Mouse (Mus musculus) spleen, postnatal 4 days (tissue): ENCODE data around the gene Coa7.
"Not testable (repeated sequence)": the region's sequence is repeated elsewhere in the genome, so short reads cannot be mapped to it uniquely, and the experiment has no call there.

Experiments used
- DNase-seq, 2 experiments: peaks; one replicate each; pipeline ENCODE4 v3.0.0; 2022; ENCODE audit warnings: low spot score in 2 of 2

Gene Coa7

GRCm38 (mm10) chr4:108339277-108339690 is 11.3 kb downstream of the Coa7 start:
- peak; percentile 29 to 71 for DNase-seq

DNA sequence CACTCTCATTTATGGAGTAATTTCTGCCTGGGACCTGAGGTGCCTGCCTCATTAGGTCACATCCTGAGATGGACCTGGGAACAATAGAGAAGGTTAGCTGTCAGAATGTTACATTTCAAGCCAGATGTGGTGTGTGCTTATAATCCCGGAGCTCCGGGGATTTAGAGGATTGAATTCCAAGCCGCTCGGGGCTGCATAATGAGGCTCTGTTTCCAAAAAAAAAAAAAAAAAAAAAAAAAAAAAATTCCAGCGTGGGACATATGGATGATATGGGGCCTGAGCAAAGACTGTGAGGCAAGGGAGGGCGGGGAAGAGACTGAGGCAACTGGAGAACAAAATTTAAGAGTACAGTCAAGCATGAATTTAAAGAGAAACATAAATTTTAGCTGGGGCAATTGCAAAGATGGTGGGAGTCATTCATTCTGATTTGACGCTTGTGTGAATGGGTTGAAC is 16.7 kb downstream of the Coa7 start:
- DNase-seq, result no peak

GRCm38 (mm10) chr4:108345826-108346225 is 17.9 kb downstream of the Coa7 start:
- no peak for DNase-seq

DNA sequence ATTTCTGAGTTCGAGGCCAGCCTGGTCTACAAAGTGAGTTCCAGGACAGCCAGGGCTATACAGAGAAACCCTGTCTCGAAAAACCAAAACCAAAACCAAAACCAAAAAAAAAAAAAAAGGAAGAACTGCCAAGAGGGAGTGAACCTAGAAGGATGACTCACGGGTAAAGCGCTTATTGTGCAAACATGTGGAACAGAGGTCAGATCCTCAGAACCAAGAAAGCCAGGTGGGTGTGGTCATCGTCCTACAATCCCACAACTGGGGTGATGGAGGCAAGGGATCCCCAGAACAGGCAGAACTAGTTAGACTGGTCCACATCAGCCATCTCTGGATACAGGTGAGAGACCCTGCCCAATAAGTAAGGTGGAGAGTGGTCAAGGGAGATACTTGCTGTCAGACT is 19.2 kb downstream of the Coa7 start:
- no peak for DNase-seq

- no peak for DNase-seq
These were observed 20.4 kb downstream of the Coa7 start for GRCm38 (mm10) chr4:108348256-108348875.

GRCm38 (mm10) chr4:108349064-108349463 is 21.1 kb downstream of the Coa7 start:
- DNase-seq, result no peak

GRCm38 (mm10) chr4:108349836-108350547 is 22.1 kb downstream of the Coa7 start:
- no peak for DNase-seq

DNA sequence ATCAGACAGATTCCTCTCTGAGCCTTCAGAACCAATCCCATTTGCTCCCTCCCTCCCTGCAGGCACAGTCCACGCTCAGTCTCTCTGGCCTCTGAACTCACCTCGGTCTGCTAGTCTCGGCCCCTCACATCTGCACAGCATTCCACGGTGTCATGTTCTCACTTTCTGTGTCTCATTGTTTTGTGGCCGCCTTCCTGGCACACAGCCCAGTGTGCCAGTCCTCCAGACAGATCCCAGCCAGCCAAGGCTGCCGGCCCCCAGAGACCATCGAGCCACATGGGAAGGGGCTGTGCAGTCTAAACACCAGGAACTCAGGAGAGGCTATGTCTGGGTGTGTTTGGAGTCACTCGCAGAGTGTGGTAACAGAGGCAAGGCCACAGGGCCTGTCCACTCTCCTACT is 22.9 kb downstream of the Coa7 start:
- DNase-seq, result no peak

- not testable (repeated sequence) for DNase-seq
These were observed 25.7 kb downstream of the Coa7 start for GRCm38 (mm10) chr4:108353591-108353990.

GRCm38 (mm10) chr4:108357458-108357857 is 29.5 kb downstream of the Coa7 start:
- DNase-seq, result no peak

DNA sequence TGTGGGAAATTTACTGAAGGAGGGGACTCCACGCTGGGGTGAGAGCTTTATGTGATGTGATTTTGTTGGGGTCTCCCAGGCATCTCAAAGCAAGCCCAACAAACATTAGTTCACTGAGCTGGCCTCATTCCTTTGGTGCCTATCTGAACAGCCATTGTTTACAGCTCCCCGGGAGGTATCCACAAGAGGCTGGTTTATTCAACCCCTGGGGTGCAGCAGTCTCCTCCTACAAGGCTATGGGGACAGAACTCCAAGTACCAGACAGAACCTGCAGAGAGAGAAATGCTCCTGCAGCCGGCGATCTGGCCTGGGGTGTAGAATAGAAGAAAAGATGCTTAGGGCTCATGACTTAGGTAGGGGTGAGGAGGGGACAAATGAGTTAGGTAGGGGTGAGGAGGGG is 30.6 kb downstream of the Coa7 start:
- no peak for DNase-seq

GRCm38 (mm10) chr4:108360136-108361055 is 32.5 kb downstream of the Coa7 start:
- DNase-seq, result no peak

GRCm38 (mm10) chr4:108362321-108363261 is 34.7 kb downstream of the Coa7 start:
- no peak for DNase-seq

- DNase-seq, result no peak
These were observed 35.6 kb downstream of the Coa7 start for GRCm38 (mm10) chr4:108363355-108364110.

DNA sequence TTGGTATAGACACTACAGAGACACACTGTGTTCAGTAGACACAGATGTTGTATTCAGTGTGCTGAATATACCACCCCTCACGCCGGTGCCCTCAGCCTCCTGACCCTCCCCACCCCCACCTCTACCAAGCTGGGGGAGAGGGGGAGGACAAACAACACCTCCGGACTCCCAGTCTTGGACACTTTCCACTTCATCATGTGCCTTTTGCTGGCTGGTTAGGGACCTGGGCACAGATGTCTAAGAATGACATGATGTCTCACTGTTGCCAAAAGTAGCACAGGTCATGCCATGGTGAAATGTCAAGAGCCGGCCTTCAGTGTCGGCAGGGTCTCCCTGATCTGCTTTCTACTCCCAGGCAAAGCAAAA is 36.2 kb downstream of the Coa7 start:
- DNase-seq, result no peak

DNA sequence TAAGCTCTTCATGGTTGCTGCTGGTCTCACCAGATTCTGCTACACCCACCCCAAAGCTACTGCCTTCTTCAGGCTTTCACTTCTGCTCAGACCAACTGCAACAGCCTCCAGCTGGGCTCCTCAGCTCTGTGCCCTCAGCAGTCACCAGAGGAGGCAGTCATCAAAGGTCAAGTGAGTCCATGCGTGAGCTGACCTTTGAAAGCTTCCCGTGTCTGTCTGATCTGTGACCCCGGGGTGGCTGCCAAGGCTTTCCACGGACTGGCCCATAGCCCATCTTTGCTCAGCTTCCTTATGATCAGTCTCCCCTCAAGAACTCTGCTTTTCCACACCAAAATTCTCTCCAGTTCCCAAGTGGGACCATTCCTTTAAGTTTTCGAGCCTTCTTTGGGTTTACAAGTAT is 41.3 kb downstream of the Coa7 start:
- no peak for DNase-seq

GRCm38 (mm10) chr4:108370409-108370808 is 42.5 kb downstream of the Coa7 start:
- DNase-seq, result no peak

- DNase-seq, result no peak
These were observed 43.5 kb downstream of the Coa7 start for GRCm38 (mm10) chr4:108371421-108371820.

DNA sequence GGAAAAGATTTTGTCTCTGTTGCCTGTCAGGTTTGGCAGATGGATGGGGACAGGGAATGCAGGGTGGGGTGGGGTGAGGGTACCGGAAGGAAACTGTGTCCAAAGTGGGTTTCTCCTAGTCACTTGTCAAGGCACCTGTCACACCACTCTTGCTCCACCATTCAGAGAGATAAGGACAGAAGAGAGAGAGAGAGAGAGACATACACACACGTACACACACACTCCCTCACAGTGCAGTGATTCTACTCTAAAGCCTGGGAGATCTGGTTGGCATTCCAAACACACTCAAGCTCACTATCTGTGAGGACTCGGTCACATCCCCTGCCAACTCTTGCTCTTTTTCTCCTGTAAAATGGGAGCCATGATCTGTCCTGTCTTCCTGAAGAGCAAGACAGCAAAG is 44.2 kb downstream of the Coa7 start:
- no peak for DNase-seq

GRCm38 (mm10) chr4:108379476-108379875 is 51.5 kb downstream of the Coa7 start:
- DNase-seq, result no peak

- no peak for DNase-seq
These were observed 52.2 kb downstream of the Coa7 start for GRCm38 (mm10) chr4:108380146-108380545.
